Mouse (Mus musculus) testis, adult 2 months (tissue): ENCODE results near the gene Hist1h2bf.

ENCODE experiments used
- CTCF ChIP-seq: fragments of 200-500 bp; IDR thresholded peaks from 2 replicates; pipeline ENCODE4 v1.5.1; 2012; ENCODE audit warnings: low read depth, mild to moderate bottlenecking, inconsistent platforms, low read length, moderate library complexity; ENCODE audit not compliant: control insufficient read depth, insufficient read depth, insufficient replicate concordance
- POLR2A ChIP-seq: fragments of 200-500 bp; IDR thresholded peaks from 2 replicates; pipeline ENCODE4 v1.6.1; 2012; ENCODE audit warnings: low read depth, mild to moderate bottlenecking, inconsistent platforms, low read length, moderate library complexity; ENCODE audit not compliant: control insufficient read depth

DNA sequence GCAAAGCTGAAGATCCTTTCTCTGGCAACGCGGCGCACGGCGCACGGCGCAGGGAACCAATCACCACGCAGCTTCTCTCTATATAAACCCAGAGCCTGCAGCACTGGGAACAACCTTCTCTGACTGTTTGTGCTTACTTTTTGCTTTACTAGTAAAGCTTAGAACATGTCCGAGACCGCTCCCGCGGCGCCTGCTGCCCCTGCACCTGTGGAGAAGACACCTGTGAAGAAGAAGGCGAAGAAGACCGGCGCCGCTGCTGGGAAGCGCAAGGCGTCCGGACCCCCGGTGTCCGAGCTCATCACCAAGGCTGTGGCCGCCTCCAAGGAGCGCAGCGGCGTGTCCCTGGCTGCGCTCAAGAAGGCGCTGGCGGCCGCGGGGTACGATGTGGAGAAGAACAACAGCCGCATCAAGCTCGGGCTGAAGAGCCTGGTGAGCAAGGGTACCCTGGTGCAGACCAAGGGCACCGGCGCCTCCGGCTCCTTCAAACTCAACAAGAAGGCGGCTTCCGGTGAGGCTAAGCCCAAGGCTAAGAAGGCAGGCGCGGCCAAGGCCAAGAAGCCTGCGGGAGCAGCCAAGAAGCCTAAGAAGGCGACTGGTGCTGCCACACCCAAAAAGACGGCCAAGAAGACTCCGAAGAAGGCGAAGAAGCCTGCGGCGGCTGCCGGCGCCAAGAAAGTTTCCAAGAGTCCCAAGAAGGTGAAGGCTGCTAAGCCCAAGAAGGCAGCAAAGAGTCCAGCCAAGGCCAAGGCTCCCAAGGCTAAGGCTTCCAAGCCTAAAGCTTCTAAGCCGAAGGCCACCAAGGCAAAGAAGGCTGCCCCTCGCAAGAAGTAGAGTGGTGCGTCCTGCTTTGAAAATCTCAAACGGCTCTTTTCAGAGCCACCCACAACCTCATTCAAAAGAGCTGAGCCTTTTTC lies 18.8 kb downstream of the Hist1h2bf start:
- TF ChIP-seq CTCF, result no peak
- TF ChIP-seq POLR2A, result peak; percentile 39; the same call in 1 of the 2 replicates
